Mouse (Mus musculus) right cerebral cortex, postnatal 36 days (tissue): Measurements from ENCODE around the gene Kcnk1.

Experiments used
- DNase-seq, 2 experiments: peaks; one replicate each; pipeline ENCODE4 v3.0.0; 2022; ENCODE audit warnings: low spot score in 2 of 2, mixed read lengths in 1 of 2

The Kcnk1 gene

GRCm38 (mm10) chr8:125996031-125996839 lies 1.3 kb downstream of the Kcnk1 start:
- DNase-seq = no peak

GRCm38 (mm10) chr8:125996980-125997379 lies 2.0 kb downstream of the Kcnk1 start:
- no peak for DNase-seq

GRCm38 (mm10) chr8:125997550-125997949 lies 2.6 kb downstream of the Kcnk1 start:
- DNase-seq = no peak

- DNase-seq = no peak
These were observed 4.9 kb downstream of the Kcnk1 start for GRCm38 (mm10) chr8:125999842-126000395.

GRCm38 (mm10) chr8:126003546-126003945 lies 8.6 kb downstream of the Kcnk1 start:
- DNase-seq = no peak

- DNase-seq = no peak
These were observed 10.0 kb downstream of the Kcnk1 start for GRCm38 (mm10) chr8:126004953-126005352.

- DNase-seq = no peak
These were observed 11.5 kb downstream of the Kcnk1 start for GRCm38 (mm10) chr8:126006310-126006990.

GRCm38 (mm10) chr8:126007538-126008330 lies 12.8 kb downstream of the Kcnk1 start:
- DNase-seq = no peak

- DNase-seq = no peak
These were observed 14.0 kb downstream of the Kcnk1 start for GRCm38 (mm10) chr8:126008945-126009344.

- no peak for DNase-seq
These were observed 15.9 kb downstream of the Kcnk1 start for GRCm38 (mm10) chr8:126010900-126011299.

GRCm38 (mm10) chr8:126012334-126012733 lies 17.4 kb downstream of the Kcnk1 start:
- no peak for DNase-seq

GRCm38 (mm10) chr8:126013646-126014045 lies 18.7 kb downstream of the Kcnk1 start:
- no peak for DNase-seq

GRCm38 (mm10) chr8:126021932-126022331 lies 27.0 kb downstream of the Kcnk1 start:
- DNase-seq = no peak

GRCm38 (mm10) chr8:126023706-126024305 lies 28.8 kb downstream of the Kcnk1 start:
- DNase-seq = no peak

- DNase-seq = no peak
These were observed 29.9 kb downstream of the Kcnk1 start for GRCm38 (mm10) chr8:126024891-126025290.

- DNase-seq = no peak
These were observed 31.2 kb downstream of the Kcnk1 start for GRCm38 (mm10) chr8:126026121-126026520.

- no peak for DNase-seq
These were observed 31.6 kb downstream of the Kcnk1 start for GRCm38 (mm10) chr8:126026584-126026983.

- DNase-seq = no peak
These were observed 32.5 kb downstream of the Kcnk1 start for GRCm38 (mm10) chr8:126027486-126027885.

- DNase-seq = no peak
These were observed 34.0 kb downstream of the Kcnk1 start for GRCm38 (mm10) chr8:126028941-126029340.

- DNase-seq = no peak
These were observed 37.8 kb downstream of the Kcnk1 start for GRCm38 (mm10) chr8:126032776-126033175.

GRCm38 (mm10) chr8:126035046-126035445 lies 40.1 kb downstream of the Kcnk1 start:
- no peak for DNase-seq

- DNase-seq = no peak
These were observed 41.4 kb downstream of the Kcnk1 start for GRCm38 (mm10) chr8:126036340-126036739.
